Mouse (Mus musculus) T-helper 2 cell (primary cell): Measurements from ENCODE around the gene Zswim8.
"Not testable (repeated sequence)": the region's sequence is repeated elsewhere in the genome, so short reads cannot be mapped to it uniquely, and the experiment has no call there.

ENCODE experiments used
- in situ Hi-C: fragments of 300-600 bp; cut with MboI, MseI; formaldehyde crosslinking; loops from one replicate; pipeline ENCODE4 v1.15.1; 2025; ENCODE audit warnings: high pct_unique_total_duplicates

Zswim8 gene

DNA sequence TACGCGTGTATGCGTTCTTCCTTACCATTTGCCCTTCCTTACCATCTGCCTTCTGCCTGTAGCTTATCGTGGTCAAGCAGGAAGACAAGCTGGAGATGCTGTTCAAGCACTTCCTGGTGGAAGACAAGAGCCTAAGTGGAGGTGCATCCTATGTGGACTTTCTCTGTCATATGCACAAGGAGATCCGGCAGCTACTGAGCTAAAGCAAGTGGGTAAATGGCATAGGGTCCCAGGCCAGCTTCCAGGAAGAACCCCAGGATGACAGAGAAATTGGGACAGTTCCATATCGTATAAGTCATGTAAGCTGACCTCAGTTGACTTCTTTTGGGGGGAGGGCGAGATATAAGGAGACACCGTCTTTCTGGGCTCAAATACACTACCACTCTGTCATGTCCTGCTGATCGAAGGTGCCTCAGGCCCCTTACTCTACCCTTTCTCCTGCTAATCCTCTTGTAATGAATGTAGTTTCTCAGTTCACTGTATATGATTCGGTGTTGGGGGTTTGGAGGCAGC lies 13.7 kb upstream of the Zswim8 start:
- in situ Hi-C loops = no loop called here

DNA sequence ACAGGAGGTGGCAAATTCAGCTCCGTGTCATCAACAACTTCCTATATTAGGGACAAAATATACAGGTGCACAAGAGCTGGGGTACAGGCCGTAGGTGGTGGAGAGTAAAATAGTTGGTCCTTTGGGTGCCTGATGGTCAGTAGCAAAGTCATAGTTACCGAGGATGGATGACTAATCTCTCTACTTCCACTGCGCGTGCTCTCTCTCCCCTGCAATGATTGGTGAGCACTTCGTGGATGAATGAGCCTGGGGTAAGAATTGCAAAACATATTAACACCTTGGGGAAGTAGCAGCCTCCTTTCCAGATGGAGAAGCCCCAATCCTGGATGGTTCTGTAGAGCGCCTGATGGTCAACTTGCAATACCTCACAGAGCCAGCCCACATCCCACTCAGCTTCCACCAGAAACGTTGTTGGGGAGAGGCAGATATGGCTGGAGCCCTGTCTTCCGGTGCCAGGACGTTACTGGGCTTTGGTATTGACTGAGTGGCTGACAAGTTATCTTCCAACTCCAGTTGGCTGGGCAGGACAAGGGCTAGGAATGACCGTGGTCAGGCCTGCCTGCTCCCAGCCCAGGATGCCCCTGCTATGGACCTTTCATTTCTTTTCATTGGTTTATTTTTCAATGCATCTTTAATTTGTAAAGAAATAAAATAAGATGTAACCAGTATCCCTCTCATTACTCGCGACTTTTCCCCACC lies 13.0 kb upstream of the Zswim8 start:
- in situ Hi-C loops = no loop called here

DNA sequence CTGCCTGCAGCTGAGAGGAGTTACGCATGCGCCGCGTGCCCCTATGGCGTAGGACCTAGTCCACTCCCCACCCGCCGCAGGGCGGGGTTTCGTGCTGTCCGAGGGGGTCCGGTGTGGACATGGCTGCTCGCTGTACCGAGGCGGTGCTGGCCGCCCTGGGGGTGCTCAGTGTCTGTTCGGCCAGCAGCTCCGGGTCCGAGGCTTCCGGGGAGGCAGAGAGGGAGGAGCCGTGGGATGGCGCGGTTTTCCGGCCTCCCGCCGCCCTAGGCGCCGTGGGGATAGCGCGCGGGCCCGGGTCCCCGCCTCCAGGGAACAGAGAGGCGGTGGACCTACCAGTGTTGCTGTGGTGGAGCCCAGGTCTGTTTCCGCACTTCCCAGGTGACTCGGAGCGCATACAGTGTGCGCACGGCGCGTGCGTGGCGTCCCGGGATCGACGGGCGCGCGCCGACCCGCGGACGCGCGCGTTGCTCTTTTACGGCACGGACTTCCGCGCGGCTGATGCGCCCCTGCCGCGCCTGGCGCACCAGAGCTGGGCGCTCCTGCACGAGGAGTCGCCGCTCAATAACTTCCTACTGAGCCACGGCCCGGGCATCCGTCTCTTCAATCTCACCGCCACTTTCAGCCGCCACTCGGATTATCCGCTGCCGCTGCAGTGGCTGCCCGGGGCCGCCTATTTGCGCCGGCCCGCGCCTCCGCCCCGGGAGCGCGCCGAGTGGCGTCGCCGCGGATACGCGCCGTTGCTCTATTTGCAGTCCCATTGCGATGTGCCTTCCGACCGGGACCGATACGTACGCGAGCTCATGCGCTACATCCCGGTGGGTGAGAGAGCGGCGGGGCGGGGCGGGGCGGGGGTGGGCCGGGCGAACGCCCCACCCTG lies 12.2 kb upstream of the Zswim8 start, which contains the start of gene Fut11:
Gene Fut11, plus strand, starts transcription at position 85 of the 877 bp plus-strand sequence.
- in situ Hi-C loops = no loop called here

DNA sequence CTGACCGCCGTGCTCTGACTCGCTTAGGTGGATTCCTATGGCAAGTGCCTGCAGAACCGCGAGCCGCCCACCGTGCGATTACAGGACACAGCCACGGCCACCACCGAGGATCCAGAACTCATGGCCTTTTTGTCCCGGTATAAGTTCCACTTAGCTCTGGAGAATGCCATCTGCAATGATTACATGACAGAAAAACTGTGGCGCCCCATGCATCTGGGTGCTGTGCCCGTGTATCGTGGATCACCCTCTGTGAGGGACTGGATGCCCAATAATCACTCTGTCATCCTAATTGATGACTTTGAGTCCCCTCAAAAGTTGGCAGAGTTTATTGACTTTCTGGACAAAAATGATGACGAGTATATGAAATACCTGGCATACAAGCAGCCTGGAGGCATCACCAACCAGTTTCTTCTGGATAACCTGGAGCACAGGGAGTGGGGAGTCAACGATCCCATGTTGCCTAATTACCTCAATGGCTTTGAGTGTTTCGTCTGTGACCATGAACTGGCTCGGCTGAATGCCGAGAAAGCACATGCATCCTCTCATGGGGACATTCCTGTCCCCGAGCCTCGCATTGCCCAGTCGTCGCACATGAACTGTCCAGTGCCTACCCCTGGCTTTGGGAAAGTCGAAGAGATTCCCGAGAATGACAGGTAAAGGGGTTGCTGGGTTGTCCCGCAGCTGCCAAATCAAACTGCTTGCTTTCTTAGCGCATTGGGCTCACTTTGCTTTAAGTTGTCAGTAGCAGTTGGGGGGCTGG lies 11.4 kb upstream of the Zswim8 start:
- in situ Hi-C loops = no loop called here

DNA sequence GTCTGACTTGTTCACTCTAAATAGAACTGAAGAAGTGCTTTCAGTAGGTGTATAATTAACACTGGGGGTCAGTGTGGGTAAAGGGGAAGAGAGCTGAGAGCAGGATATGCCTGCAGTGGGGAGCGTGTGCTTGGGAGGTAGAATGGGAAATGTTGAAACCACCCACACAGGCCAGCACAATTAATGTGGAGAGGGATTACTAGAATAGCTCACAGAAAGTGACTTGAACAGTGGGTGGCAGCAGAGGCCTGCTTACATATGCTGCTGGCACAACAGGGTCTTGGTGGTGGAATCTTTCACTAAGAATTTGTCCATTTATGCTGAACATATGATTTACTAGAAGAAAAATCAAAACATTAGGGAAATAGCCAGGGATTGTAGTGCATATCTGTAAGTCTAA lies 10.4 kb upstream of the Zswim8 start:
- in situ Hi-C loops = no loop called here

DNA sequence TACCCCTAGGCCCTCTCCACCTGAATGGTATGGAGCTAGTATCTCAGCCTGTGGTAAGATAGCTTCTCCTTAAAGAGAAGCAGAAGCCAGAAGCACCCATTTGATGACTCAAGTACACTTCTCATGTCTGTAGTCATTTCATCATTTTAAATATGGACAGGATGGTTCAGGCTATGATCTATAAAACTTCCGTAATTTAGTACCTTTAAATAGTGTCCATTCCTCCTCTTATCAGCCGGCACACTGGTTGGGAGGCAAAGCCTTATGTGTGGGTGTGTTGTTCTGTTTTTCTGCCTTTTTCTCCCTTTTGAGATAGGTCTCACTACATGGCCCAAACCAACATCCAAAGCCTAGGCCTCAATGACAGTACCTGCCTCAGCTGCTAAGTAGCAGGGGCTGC lies 8.8 kb upstream of the Zswim8 start:
- in situ Hi-C loops = no loop called here

DNA sequence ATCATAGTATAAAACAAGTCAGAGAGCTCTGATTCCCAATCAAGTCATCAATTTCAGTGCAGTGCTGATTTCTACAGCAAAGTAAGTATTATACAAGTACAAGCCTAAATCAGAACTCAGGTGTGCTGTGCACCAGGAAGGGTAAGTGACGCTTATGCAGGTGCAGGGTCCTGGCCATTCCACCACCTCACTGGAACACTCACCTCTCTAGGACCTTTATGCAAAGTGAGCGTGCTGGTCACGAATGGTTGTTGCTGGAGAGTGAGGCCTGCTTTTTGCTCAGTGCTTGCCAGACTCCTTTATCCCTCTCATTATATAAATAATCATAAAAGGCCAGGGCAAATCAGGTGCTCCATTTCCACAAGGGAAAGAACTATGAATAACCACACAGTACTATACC lies 7.0 kb upstream of the Zswim8 start:
- in situ Hi-C loops = no loop called here

DNA sequence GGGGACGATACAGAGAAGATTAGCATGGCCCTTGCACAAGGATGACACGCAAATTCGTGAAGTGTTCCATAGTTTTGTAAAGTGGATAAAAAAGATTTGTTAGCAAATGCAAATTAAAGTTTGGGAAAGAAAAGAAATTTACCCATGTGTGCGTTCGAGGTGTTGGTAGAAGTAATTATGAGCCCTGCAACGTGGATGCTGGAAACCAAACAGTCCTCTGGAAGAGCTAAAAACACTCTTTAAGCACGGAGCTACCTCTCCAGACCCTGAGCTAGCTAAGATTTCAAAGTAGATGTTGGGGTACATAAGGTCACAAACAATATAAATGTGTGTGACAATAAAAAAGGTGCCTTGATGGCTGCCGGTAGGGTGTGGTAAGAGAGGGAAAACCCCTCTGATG lies 5.8 kb upstream of the Zswim8 start:
- in situ Hi-C loops = no loop called here

DNA sequence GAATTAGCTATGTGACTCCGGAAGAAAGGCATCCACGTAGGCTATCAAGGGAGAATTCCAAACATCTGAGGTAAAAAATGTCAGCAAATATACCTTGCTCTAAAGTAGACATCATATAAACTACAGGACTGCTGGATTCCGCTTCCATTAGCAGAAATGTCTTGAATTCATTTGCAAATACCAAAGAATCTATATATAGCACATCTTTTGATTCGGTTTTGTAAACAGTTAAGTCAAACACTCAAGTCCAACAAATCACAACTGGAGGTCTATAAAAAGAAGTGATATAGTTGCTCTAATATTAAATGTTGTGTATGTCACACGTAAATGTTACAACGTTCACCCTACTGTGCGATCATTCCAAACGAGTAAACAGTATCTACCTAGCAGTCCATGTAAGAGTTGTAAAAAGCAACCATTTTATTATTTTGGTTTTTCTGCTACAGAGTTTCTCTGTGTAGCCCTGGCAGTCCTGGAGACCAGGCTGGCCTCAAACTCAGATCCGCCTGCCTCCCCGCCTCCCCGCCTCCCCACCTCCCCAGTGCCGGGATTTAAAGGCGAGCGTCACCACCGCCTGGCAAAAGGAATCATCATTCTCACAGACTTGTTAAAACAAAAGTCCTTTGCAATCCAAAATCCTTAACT lies 5.1 kb upstream of the Zswim8 start:
- in situ Hi-C loops = no loop called here

DNA sequence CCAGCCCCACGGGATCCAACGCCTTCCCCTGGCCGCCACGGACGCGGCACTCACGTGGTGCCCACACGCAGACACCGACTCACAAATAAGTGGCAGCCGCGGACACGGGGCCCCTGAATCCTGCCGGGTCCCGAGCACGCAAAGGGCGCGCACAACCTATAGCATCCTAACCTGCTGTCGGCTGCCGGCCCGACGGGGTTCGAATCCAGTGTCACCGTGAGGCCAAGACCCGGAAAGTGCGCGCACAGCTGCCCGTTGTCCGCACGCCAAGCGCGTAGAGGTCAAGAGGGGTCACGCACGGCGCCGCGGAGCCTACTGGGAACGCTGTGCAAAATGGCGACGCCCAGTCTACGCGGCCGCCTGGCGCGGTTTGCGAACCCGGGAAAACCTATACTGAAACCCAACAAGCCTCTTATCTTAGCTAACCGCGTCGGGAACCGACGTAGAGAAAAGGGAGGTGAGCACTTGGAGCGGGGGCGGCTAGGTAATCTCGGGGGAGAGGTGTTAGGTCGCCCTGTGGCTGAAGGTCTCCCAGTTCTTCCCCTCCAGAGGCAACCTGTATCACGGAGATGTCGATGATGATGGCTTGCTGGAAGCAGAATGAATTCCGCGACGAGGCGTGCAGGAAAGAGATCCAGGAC lies 4.5 kb upstream of the Zswim8 start, which contains the start of gene Chchd1:
Gene Chchd1, plus strand, starts transcription at position 266 of the 641 bp plus-strand sequence.
- in situ Hi-C loops = no loop called here

DNA sequence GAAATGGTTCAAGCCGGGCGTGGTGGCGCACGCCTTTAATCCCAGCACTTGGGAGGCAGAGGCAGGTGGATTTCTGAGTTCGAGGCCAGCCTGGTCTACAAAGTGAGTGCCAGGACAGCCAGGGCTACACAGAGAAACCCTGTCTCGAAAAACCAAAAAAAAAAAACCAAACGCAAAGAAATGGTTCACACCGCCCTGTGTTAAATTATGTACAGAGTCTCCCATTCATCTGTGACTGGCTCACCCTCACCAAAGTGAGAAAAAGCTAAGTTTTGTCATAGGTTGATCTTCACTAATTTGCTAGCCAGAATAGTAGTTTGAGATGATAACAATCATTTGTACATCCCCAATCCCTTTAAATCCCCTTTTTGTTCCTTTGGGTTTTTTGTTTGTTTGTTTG lies 3.9 kb upstream of the Zswim8 start:
- in situ Hi-C loops = not testable (repeated sequence)

DNA sequence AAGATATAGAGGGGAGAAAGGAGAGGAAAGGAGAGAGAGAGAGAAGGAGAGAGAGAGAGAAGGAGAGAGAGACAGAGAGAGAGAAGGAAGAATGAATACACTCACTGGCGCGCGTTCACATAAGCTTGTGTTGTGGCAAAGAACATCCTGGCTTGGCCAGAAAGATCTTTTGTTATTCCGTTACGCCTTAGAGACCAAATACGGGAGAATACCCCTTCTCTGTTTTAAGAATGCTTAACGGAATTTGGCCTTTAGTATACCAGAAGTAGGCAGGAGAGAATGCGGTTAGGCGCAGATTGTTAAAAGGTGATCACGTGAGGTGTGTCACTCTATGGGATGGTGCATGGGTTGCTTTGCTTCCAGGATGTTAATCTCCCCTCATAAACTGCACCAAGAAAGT lies 887 bp downstream of the Zswim8 start:
- in situ Hi-C loops = no loop called here

DNA sequence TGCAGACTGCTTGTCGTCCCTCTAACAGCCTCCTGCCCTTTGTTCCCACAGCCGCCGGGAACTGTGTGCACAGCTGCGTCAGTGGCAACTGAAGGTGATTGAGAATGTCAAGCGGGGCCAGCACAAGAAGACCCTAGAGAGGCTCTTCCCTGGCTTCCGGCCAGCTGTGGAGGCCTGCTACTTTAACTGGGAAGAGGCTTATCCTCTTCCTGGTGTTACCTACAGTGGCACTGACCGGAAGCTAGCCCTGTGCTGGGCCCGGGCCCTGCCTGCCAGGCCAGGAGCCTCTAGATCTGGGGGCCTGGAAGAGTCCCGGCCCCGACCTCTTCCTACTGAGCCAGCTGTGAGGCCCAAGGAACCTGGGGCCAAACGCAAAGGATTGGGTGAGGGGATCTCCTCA lies 6.5 kb downstream of the Zswim8 start:
- in situ Hi-C loops = no loop called here

DNA sequence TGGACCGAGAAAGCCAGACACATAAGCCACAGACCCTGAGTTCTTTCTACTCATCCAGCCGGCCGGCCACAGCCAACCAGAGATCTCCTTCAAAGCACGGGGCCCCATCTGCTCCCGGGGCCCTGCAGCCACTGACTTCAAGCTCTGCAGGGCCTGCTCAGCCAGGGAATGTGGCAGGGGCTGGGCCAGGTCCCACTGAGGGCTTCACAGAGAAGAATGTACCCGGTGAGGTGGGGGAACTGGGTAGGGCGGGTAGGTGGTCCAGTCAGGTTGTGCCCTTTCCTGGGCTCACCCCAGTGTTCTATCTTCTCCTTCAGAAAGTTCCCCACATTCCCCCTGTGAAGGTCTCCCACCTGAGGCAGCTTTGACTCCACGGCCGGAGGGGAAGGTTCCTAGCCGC lies 11.1 kb downstream of the Zswim8 start:
- in situ Hi-C loops = no loop called here

DNA sequence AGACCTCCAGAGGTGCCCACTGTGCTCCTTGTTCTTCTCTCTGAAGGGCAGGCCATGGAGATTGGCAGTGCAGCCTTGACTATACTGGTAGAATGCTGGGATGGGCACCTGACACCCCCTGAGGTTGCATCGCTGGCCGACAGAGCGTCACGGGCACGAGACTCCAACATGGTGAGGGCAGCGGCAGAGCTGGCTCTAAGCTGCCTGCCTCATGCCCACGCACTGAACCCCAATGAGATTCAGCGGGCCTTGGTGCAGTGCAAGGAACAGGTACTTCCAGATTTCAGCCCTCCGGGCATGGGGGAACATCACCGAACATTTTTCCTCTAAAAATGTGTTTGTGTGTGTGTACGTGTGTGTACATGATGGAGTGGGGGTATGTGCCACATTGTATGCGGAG lies 12.4 kb downstream of the Zswim8 start:
- in situ Hi-C loops = loop anchor here (5.0 to 10.0 kb wide), 2 partner anchors 63 to 155 kb away; no protein-coding TSS in a partner anchor

DNA sequence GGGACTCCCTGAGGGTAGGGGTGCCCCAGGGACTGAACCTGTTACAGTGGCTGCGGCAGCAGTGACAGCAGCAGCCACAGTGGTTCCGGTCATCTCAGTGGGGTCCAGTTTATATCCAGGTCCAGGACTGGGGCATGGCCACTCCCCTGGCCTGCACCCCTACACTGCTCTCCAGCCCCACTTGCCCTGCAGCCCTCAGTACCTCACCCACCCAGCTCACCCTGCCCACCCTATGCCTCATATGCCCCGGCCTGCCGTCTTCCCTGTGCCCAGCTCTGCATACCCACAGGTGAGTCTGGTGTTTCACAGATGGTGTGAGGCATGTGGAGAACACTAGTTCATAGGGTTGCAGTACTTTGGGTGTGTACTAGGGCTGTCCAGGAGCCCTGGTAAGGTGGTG lies 14.0 kb downstream of the Zswim8 start:
- in situ Hi-C loops = loop anchor here (5.0 to 10.0 kb wide), 2 partner anchors 61 to 153 kb away; no protein-coding TSS in a partner anchor

DNA sequence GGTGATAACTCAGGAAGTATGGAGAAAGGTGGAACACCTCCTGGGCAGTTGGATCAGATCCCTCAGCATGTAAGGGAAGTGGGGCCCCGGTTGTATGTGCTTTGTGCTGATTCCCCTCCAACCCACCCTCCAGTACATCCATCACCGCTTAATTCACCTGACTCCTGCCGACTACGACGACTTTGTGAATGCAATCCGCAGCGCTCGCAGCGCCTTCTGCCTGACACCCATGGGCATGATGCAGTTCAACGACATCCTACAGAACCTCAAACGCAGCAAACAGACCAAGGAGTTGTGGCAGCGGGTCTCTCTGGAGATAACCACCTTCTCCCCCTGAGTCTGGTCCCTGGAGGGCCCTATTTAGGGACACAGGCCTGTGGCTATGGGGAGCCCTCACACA lies 15.7 kb downstream of the Zswim8 start:
- in situ Hi-C loops = loop anchor here (5.0 to 10.0 kb wide), 2 partner anchors 59 to 152 kb away; no protein-coding TSS in a partner anchor

DNA sequence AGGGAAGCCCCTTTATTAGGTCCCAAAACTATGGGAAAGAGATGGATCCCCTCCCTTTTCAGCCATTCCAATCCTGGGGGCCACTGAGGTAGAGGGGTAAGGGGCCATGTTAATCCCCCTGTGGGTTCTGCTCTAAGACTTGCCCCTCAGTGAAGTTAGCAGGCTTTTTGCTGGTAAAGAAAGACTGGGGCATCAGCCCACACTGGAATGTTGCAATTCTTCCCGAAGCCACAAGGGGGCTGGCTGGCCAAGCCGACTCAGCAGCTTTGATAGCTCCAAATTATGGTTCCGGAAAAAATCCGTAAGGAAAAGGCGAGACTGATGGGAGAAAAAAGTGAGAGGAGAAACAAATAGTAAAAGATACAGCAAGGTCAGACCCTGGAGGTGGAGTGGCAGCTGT lies 16.7 kb downstream of the Zswim8 start:
- in situ Hi-C loops = loop anchor here (5.0 to 10.0 kb wide), 2 partner anchors 58 to 151 kb away; no protein-coding TSS in a partner anchor

DNA sequence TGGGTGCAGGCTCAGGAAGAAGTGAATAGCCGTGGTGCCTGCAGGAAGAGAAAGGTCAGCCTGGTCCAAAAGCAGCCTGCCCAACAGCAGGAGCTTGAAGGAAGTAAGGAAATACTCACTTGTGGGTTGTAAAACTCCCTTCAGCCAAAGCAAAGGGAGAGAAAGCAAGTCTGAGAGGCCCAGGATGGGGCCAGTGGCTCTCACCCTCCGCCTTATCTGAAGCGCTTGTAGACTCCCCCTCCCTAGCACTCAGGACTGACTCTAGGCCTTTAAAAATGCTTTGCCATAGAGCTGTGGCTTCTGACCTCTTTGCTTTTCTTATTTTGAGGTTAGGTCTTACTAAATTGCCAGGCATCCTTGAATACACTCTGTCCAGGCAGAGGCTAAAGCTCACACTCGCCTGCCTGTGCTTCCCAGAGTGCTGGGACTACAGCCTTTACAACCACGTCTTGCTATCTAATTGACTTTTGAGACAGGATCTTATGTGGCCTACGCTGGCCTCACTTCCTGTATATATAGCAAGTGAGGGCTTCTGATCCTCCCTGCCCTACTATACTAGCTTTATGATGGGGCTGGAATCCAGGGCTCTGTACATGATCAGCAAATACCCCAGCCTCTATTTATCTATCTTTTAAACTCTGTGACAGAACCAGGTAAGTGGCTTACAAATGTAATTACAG lies 18.4 kb downstream of the Zswim8 start:
- in situ Hi-C loops = loop anchor here (10.0 kb wide), 1 partner anchor 149 kb away; no protein-coding TSS in a partner anchor

DNA sequence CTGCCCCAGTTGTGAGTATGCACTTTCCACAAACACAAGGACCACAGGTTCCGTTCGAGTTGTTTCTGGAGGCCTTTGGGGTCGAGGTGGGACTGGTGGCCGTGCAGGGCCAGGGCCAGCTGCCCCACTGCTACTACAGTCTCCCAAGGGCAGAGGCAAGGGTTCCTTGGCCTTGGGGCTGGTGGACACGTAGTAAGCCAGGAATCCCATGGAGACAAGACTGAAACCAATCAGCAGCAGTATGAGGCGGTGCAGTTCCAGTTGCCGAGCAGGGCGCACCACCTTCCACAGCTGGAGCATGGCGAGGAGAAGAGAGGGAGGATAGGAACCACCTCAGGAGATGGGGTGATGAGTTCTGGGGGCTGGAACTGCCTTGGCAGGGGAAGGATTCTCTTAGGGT lies 22.5 kb downstream of the Zswim8 start:
- in situ Hi-C loops = loop anchor here (10.0 kb wide), 1 partner anchor 145 kb away; no protein-coding TSS in a partner anchor
